Mouse (Mus musculus) heart, adult 2 months (tissue): Measurements from ENCODE around the gene Cfap97.
A peak's percentile ranks its signal among the peaks of the same experiment; 100 is the strongest.

Experiments used
- CTCF ChIP-seq: fragments of 200-600 bp; IDR thresholded peaks from 2 replicates; pipeline ENCODE4 v1.8.1; 2022; ENCODE audit warnings: antibody characterized with exemption, mild to moderate bottlenecking, moderate library complexity
- EP300 ChIP-seq: fragments of 200-500 bp; IDR thresholded peaks from 2 replicates; pipeline ENCODE4 v1.6.1; 2011; ENCODE audit warnings: low read depth, low read length, control low read depth; ENCODE audit not compliant: insufficient read depth
- POLR2A ChIP-seq: fragments of 200-500 bp; IDR thresholded peaks from 2 replicates; pipeline ENCODE4 v1.6.1; 2011; ENCODE audit warnings: mild to moderate bottlenecking, low read depth, low read length, control low read depth; ENCODE audit not compliant: insufficient read depth

- TF ChIP-seq POLR2A (peak; percentile 98), EP300 (0 out of 2 replicates have a peak, but pooled peaks have one; percentile 33), CTCF (no peak)
Measured at GRCm38 (mm10) chr8:46162953-46163869, 11.6 kb downstream of the Cfap97 start.
